Mouse (Mus musculus): ENCODE measurements around the gene Lpar5. TPM values are rescaled to one million over a fixed set of nuclear protein-coding genes. Genes with fewer than 3 reads are reported as not detected.

The Lpar5 gene
- total RNA-seq, 1 experiment = 5.0 TPM

DNA sequence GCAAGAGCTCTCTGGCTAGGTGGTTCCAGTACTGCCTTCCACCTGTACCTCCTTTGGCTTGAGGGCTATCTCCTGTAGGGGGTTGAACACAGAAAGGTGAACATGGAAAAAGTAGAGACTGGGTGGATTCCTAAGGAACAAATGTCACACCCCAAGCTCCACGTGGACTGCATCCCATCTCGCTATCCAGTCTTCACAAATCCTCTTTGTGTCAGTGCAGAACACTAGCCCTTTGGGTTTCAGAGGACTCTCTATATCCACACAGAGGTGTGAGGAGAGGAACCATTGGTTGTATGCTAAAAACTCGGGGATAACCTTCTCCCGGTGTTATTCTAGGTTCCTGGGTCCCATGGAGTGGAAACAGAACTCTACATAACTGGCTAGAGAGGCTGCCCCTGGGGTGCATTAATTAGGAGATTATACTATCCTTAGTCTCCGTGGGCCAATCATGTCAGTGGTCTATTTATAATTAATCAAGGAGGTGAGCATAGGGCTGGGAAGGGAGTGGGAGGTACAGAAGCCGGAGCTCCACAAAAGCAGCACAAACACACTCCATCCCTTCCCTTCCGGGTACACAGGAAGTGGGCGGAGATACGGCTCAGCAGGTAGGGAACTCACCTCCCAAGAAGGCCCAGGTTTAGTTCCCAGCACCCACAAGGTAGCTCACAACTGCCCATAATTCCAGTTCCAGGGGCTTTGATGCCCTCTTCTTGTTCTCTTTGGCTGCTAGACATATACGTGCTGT, 22.8 kb downstream of the Lpar5 start:
- Histone ChIP-seq H3K9ac (ENCODE audit: insufficient read depth, low read depth, low read length, poor library complexity, severe bottlenecking) (peak overlapping the region; percentile 38; the same call in 1 of the 2 replicates), H3K9me3 (ENCODE audit: control insufficient read depth, insufficient read depth, low read depth, low read length) (no peaks in the 10 kb centered on the region), H3K4me1 (ENCODE audit: control insufficient read depth in 2 of 2, insufficient read depth in 2 of 2, low read length in 2 of 2, poor library complexity in 1 of 2) (peaks cover 0 to 25% of the 10 kb centered on the region in 2 experiments; a peak in 3 of 4 replicates), H3K4me3 (ENCODE audit: insufficient read depth in 1 of 2, low read depth in 1 of 2, low read length in 2 of 2, poor library complexity in 1 of 2, severe bottlenecking in 1 of 2) (peak overlapping the region; percentile 44 to 49), H3K27ac (ENCODE audit: insufficient read depth, low read depth, low read length, poor library complexity, severe bottlenecking) (peak overlapping the region; percentile 85; the same call in 1 of the 2 replicates), H3K36me3 (ENCODE audit: control insufficient read depth, insufficient read depth, low read length, poor library complexity, severe bottlenecking) (no peaks in the 10 kb centered on the region)
- in situ Hi-C loops (cut with MboI; ENCODE audit: low sequenced_read_pairs in 2 of 2, unreplicated experiment in 2 of 2) = no loop called here
- TF ChIP-seq ZNF384 (IDR thresholded peaks at IDR 0.05; ENCODE audit: low read depth, low read length) (no peak), MAFK (IDR thresholded peaks at IDR 0.05; ENCODE audit: insufficient read depth, low read depth, low read length) (no peak), CHD2 (IDR thresholded peaks at IDR 0.05; ENCODE audit: low read depth, low read length) (no peak), HCFC1 (IDR thresholded peaks at IDR 0.05; ENCODE audit: borderline replicate concordance, insufficient read depth, low read length) (no peak), ZC3H11A (IDR thresholded peaks at IDR 0.05; ENCODE audit: borderline replicate concordance, low read depth, low read length) (no peak)
- no peak for DNase-seq (ENCODE audit: low read depth, low spot score)

- H3K27ac ChIP-seq (ENCODE audit: insufficient read depth, low read depth, low read length, poor library complexity, severe bottlenecking) = no peak overlapping the region; the same call in 1 of the 2 replicates
- no peak overlapping the region for H3K9ac ChIP-seq (ENCODE audit: insufficient read depth, low read depth, low read length, poor library complexity, severe bottlenecking)
- TF ChIP-seq MAFK (IDR thresholded peaks at IDR 0.05; ENCODE audit: insufficient read depth, low read depth, low read length) (no peak), CHD2 (IDR thresholded peaks at IDR 0.05; ENCODE audit: low read depth, low read length) (no peak), ZNF384 (IDR thresholded peaks at IDR 0.05; ENCODE audit: low read depth, low read length) (no peak), ZC3H11A (IDR thresholded peaks at IDR 0.05; ENCODE audit: borderline replicate concordance, low read depth, low read length) (no peak), HCFC1 (IDR thresholded peaks at IDR 0.05; ENCODE audit: borderline replicate concordance, insufficient read depth, low read length) (no peak)
- DNase-seq (ENCODE audit: low read depth, low spot score) = no peak
- in situ Hi-C loops (cut with MboI; ENCODE audit: low sequenced_read_pairs in 2 of 2, unreplicated experiment in 2 of 2) = no loop called here
- H3K4me3 ChIP-seq (ENCODE audit: insufficient read depth in 1 of 2, low read depth in 1 of 2, low read length in 2 of 2, poor library complexity in 1 of 2, severe bottlenecking in 1 of 2) = no peak overlapping the region
- H3K4me1 ChIP-seq (ENCODE audit: control insufficient read depth in 2 of 2, insufficient read depth in 2 of 2, low read length in 2 of 2, poor library complexity in 1 of 2) = peaks cover 0 to 21% of the 10 kb centered on the region in 2 experiments; a peak in 3 of 4 replicates
- no peaks in the 10 kb centered on the region for H3K9me3 ChIP-seq (ENCODE audit: control insufficient read depth, insufficient read depth, low read depth, low read length)
- no peaks in the 10 kb centered on the region for H3K36me3 ChIP-seq (ENCODE audit: control insufficient read depth, insufficient read depth, low read length, poor library complexity, severe bottlenecking)
Measured at GRCm38 (mm10) chr6:125092372-125092771, 24.7 kb downstream of the Lpar5 start.

DNA sequence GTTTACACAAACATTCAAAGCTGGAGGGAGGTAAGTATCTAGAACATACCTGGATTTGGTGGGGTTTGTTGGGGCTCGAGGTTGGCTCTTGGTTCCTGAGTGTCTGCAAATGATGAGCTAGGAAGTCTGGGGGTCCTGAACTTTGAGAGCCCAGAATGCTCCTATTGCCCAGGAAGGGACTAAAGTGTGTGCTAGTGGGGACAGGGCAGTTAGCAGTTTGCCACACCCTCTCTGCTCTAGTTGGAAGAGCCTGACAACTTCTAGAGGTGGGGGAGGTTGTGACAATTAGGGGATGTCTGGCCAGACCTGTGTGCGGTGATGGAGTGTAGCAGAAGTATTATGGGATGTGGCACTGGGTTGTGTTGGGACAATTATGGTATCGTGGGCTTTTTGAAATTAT, 27.1 kb downstream of the Lpar5 start:
- Histone ChIP-seq H3K27ac (ENCODE audit: insufficient read depth, low read depth, low read length, poor library complexity, severe bottlenecking) (no peak overlapping the region), H3K4me1 (ENCODE audit: control insufficient read depth in 2 of 2, insufficient read depth in 2 of 2, low read length in 2 of 2, poor library complexity in 1 of 2) (peaks cover 0 to 29% of the 10 kb centered on the region in 2 experiments; a peak in 2 of 4 replicates), H3K9ac (ENCODE audit: insufficient read depth, low read depth, low read length, poor library complexity, severe bottlenecking) (no peak overlapping the region), H3K36me3 (ENCODE audit: control insufficient read depth, insufficient read depth, low read length, poor library complexity, severe bottlenecking) (peaks cover 19% of the 10 kb centered on the region), H3K4me3 (ENCODE audit: insufficient read depth in 1 of 2, low read depth in 1 of 2, low read length in 2 of 2, poor library complexity in 1 of 2, severe bottlenecking in 1 of 2) (no peak overlapping the region), H3K9me3 (ENCODE audit: control insufficient read depth, insufficient read depth, low read depth, low read length) (no peaks in the 10 kb centered on the region)
- DNase-seq (ENCODE audit: low read depth, low spot score) = no peak
- in situ Hi-C loops (cut with MboI; ENCODE audit: low sequenced_read_pairs in 2 of 2, unreplicated experiment in 2 of 2) = no loop called here
- no peak for TF ChIP-seq ZC3H11A (IDR thresholded peaks at IDR 0.05; ENCODE audit: borderline replicate concordance, low read depth, low read length)
- TF ChIP-seq MAFK (IDR thresholded peaks at IDR 0.05; ENCODE audit: insufficient read depth, low read depth, low read length) = no peak
- TF ChIP-seq ZNF384 (IDR thresholded peaks at IDR 0.05; ENCODE audit: low read depth, low read length) = no peak
- no peak for TF ChIP-seq HCFC1 (IDR thresholded peaks at IDR 0.05; ENCODE audit: borderline replicate concordance, insufficient read depth, low read length)
- TF ChIP-seq CHD2 (IDR thresholded peaks at IDR 0.05; ENCODE audit: low read depth, low read length) = no peak

DNA sequence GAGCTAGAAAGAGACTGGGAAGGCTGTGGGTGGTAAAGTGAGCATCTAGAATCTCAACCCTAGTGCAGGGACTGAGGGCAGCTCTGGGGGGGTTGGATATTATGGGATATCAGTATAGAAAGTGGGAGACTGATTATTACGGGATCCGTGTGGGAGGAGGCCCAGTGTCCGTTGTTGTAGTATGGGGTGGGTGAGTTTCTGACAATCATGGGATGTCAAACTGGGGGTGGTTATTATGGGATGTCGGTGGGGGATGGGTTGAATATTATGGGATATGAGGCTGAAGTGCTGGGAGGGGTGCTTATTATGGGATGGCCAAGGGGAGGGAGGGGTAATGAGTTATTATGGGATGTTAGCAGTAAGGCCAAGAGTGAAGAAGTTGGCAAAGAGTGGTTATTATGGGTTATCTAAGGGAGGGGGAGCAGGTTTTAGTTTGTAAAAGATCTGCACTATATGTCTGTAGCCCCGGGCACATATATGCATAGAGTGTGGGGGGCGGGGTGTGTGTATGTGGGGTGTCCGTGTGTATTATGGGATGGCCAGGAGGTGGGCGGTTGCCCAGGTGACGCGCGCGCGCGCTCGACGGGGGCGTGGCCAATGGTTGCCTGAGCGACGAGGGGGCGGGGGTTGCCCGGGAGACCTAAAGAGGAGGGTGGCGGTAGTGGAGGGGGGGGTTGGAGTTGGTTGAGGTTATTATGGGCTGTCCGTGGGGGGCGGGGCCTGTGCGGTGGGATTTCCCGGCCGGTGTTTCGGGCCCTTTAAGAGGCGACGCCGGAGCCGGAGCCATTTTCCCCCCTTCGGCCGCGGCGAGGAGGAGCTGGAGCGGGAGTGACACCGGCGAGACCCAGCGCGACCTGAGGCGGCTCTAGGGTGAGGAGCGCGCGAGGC, 27.9 kb downstream of the Lpar5 start, which contains the start of gene Chd4:
TSS of gene Chd4 (plus strand) at position 591 of the 888 bp plus-strand sequence.
- no peak for DNase-seq (ENCODE audit: low read depth, low spot score)
- peak within 1 kb of the TSS; percentile 91 for H3K9ac ChIP-seq (ENCODE audit: insufficient read depth, low read depth, low read length, poor library complexity, severe bottlenecking)
- H3K9me3 ChIP-seq (ENCODE audit: control insufficient read depth, insufficient read depth, low read depth, low read length) = no peaks in the 10 kb centered on the region
- peak within 1 kb of the TSS; percentile 75 for H3K27ac ChIP-seq (ENCODE audit: insufficient read depth, low read depth, low read length, poor library complexity, severe bottlenecking)
- H3K4me3 ChIP-seq (ENCODE audit: insufficient read depth in 1 of 2, low read depth in 1 of 2, low read length in 2 of 2, poor library complexity in 1 of 2, severe bottlenecking in 1 of 2) = peak within 1 kb of the TSS; percentile 80 to 91
- in situ Hi-C loops (cut with MboI; ENCODE audit: low sequenced_read_pairs in 2 of 2, unreplicated experiment in 2 of 2) = no loop called here
- H3K4me1 ChIP-seq (ENCODE audit: control insufficient read depth in 2 of 2, insufficient read depth in 2 of 2, low read length in 2 of 2, poor library complexity in 1 of 2) = peaks cover 0 to 27% of the 10 kb centered on the region in 2 experiments; a peak in 2 of 4 replicates
- H3K36me3 ChIP-seq (ENCODE audit: control insufficient read depth, insufficient read depth, low read length, poor library complexity, severe bottlenecking) = peaks cover 27% of the 10 kb centered on the region
- TF ChIP-seq CHD2 (IDR thresholded peaks at IDR 0.05; ENCODE audit: low read depth, low read length) = no peak
- TF ChIP-seq ZC3H11A (IDR thresholded peaks at IDR 0.05; ENCODE audit: borderline replicate concordance, low read depth, low read length) = no peak
- no peak for TF ChIP-seq MAFK (IDR thresholded peaks at IDR 0.05; ENCODE audit: insufficient read depth, low read depth, low read length)

All from ES-E14 (cell line).